Mouse (Mus musculus): ENCODE measurements around the gene Smco2. TPM values are rescaled to one million over a fixed set of nuclear protein-coding genes. Genes with fewer than 3 reads are reported as not detected.

Gene Smco2
- polyA plus RNA-seq, 1 experiment from 2014 or later, result not detected

Other genes starting within 250 kb of the Smco2 start
- gene Med21, start 207.6 kb upstream of the Smco2 start, polyA plus RNA-seq (2014; fragmentation: Nextera tagmentation; extraction: Ambion mirVana), result 103 and 105 TPM in 2 replicates
- gene Tm7sf3, start 207.3 kb upstream of the Smco2 start, polyA plus RNA-seq (2014; fragmentation: Nextera tagmentation; extraction: Ambion mirVana), result 23.9 and 31.6 TPM in 2 replicates
- gene Stk38l, start 125.1 kb upstream of the Smco2 start, polyA plus RNA-seq (2014; fragmentation: Nextera tagmentation; extraction: Ambion mirVana), result 16.1 and 20.2 TPM in 2 replicates
- 0.73 and 2.3 TPM in 2 replicates for gene Arntl2, start 54.0 kb upstream of the Smco2 start, polyA plus RNA-seq (2014; fragmentation: Nextera tagmentation; extraction: Ambion mirVana)
- 9.2 and 13.4 TPM in 2 replicates for gene Ppfibp1, start 38.4 kb downstream of the Smco2 start, polyA plus RNA-seq (2014; fragmentation: Nextera tagmentation; extraction: Ambion mirVana)
- not detected in 2 replicates for gene 1700034J05Rik, start 104.3 kb downstream of the Smco2 start, polyA plus RNA-seq (2014; fragmentation: Nextera tagmentation; extraction: Ambion mirVana)
- gene Rep15, start 182.5 kb downstream of the Smco2 start, polyA plus RNA-seq (2014; fragmentation: Nextera tagmentation; extraction: Ambion mirVana), result 0.62 and 0.98 TPM in 2 replicates
- gene Mrps35, start 192.7 kb downstream of the Smco2 start, polyA plus RNA-seq (2014; fragmentation: Nextera tagmentation; extraction: Ambion mirVana), result 72.1 and 83.0 TPM in 2 replicates
- 0.19 and 0.66 TPM in 2 replicates for gene Mansc4, start 236.9 kb downstream of the Smco2 start, polyA plus RNA-seq (2014; fragmentation: Nextera tagmentation; extraction: Ambion mirVana)
- gene Klhl42, start 241.3 kb downstream of the Smco2 start, polyA plus RNA-seq (2014; fragmentation: Nextera tagmentation; extraction: Ambion mirVana), result 7.3 and 8.9 TPM in 2 replicates

Data from midbrain, embryonic 14.5 days (tissue).